ENCODE assay signal across 9 mouse cellular contexts in genomic region chr2:84736312-84737161, GRCm38 (mm10). TPM values are rescaled to one million over a fixed set of nuclear protein-coding genes. Genes with fewer than 3 reads are reported as not detected.
DNase-seq lines count a peak whose midpoint lies in the region; ATAC-seq lines count a peak whose summit lies in the region.
"Had no signal": no experiment of that assay in that cellular context is flagged by ENCODE, and none has a peak within 500 bp of the region (broad histone marks: within the 10 kb centered on the region; RNA-seq: fewer than 3 reads in every experiment).

No protein-coding gene starts in this region.

- 4% methylated on average over 27 of the region's 27 CpGs for WGBS in kidney, embryonic 14.5 days
- 3% methylated on average over 27 of the region's 27 CpGs for WGBS in forebrain, embryonic 15.5 days

- no peaks in the 10 kb centered on the region for H3K27me3 ChIP-seq in kidney, embryonic 14.5 days (ENCODE audit: control insufficient read depth, insufficient read depth, low read length)
- H3K27me3 ChIP-seq in forebrain, embryonic 15.5 days, result no peaks in the 10 kb centered on the region

- H3K4me1 ChIP-seq in kidney, embryonic 14.5 days (ENCODE audit: control insufficient read depth, insufficient read depth, low read length), result peaks cover 72% of the 10 kb centered on the region
- H3K4me1 ChIP-seq in forebrain, embryonic 15.5 days, result peaks cover 69% of the 10 kb centered on the region

- H3K36me3 ChIP-seq in kidney, embryonic 14.5 days (ENCODE audit: control insufficient read depth, insufficient read depth, low read length), result peaks cover 18% of the 10 kb centered on the region
- peaks cover 3% of the 10 kb centered on the region; the same call in 1 of the 2 replicates for H3K36me3 ChIP-seq in forebrain, embryonic 15.5 days

- no peak for ATAC-seq in kidney, embryonic 14.5 days (ENCODE audit: low FRiP score, low TSS enrichment)
- ATAC-seq in forebrain, embryonic 15.5 days (replicated peaks), result no peak
- no peak for ATAC-seq in megakaryocyte, adult 5-6 weeks (ENCODE audit: poor library complexity, severe bottlenecking)

- no peaks in the 10 kb centered on the region for H3K9me3 ChIP-seq in kidney, embryonic 14.5 days (ENCODE audit: control insufficient read depth, low read length)
- no peaks in the 10 kb centered on the region for H3K9me3 ChIP-seq in forebrain, embryonic 15.5 days

- DNase-seq in kidney, postnatal 36 days, result no peak
- DNase-seq in cerebellum, adult 9-11 months, result peak; percentile 66
- DNase-seq in mesoderm, embryonic 11.5 days (ENCODE audit: low read depth, low spot score), result peak; percentile 25
- DNase-seq in right cerebral cortex, postnatal 36 days (ENCODE audit: low spot score in 2 of 2), result no peak
- DNase-seq in lung, postnatal 10 days, result no peak

- H3K4me2 ChIP-seq in kidney, embryonic 14.5 days (replicated peaks; ENCODE audit: low read depth, low read length), result peak overlapping the region; percentile 31
- peak overlapping the region; percentile 75 for H3K4me2 ChIP-seq in forebrain, embryonic 15.5 days (replicated peaks)

- H3K4me3 ChIP-seq in kidney, embryonic 14.5 days (ENCODE audit: low read length), result 0 out of 2 replicates have a peak overlapping the region, but pooled peaks have one; percentile 1
- H3K4me3 ChIP-seq in forebrain, embryonic 15.5 days, result peak overlapping the region; percentile 69

- H3K9ac ChIP-seq in kidney, embryonic 14.5 days (ENCODE audit: low read depth, low read length), result no peak overlapping the region; the same call in 1 of the 2 replicates
- H3K9ac ChIP-seq in forebrain, embryonic 15.5 days (replicated peaks), result peak overlapping the region; percentile 36

- peak overlapping the region; percentile 71; the same call in 1 of the 2 replicates for H3K27ac ChIP-seq in kidney, embryonic 14.5 days (ENCODE audit: low read depth, low read length)
- H3K27ac ChIP-seq in forebrain, embryonic 15.5 days (replicated peaks), result no peak overlapping the region

RNA-seq across cellular contexts. Expression of gene Ypel4, which starts 2.7 kb away (rescaled TPM):
- polyA plus RNA-seq in kidney, embryonic 14.5 days (2014; fragmentation: Nextera tagmentation; extraction: Ambion mirVana), result 10.0 and 10.4 TPM in 2 replicates
- polyA plus RNA-seq in forebrain, embryonic 15.5 days (2015; fragmentation: Nextera tagmentation; extraction: Ambion mirVana), result 20.7 and 21.2 TPM in 2 replicates
- 0.16 and 0.82 TPM in 2 replicates for total RNA-seq in megakaryocyte, adult 5-6 weeks (2015)
- 0.40 and 0.69 TPM in 2 replicates for total RNA-seq in megakaryocyte, adult 5-6 weeks (2017)
- total RNA-seq: liver, adult 2 months had no signal

RNA-seq across cellular contexts. Expression of gene Gm19426, which starts 6.9 kb away (rescaled TPM):
- polyA plus RNA-seq in kidney, embryonic 14.5 days (2014; fragmentation: Nextera tagmentation; extraction: Ambion mirVana), result 5.6 and 14.9 TPM in 2 replicates
- polyA plus RNA-seq in forebrain, embryonic 15.5 days (2015; fragmentation: Nextera tagmentation; extraction: Ambion mirVana), result 5.6 TPM in 2 replicates
- not detected in 2 replicates for total RNA-seq in megakaryocyte, adult 5-6 weeks (2015)
- total RNA-seq in megakaryocyte, adult 5-6 weeks (2017), result not detected in 2 replicates

RNA-seq across cellular contexts. Expression of gene Clp1, which starts 9.4 kb away (rescaled TPM):
- 33.2 and 34.5 TPM in 2 replicates for polyA plus RNA-seq in kidney, embryonic 14.5 days (2014; fragmentation: Nextera tagmentation; extraction: Ambion mirVana)
- 30.1 and 30.4 TPM in 2 replicates for polyA plus RNA-seq in forebrain, embryonic 15.5 days (2015; fragmentation: Nextera tagmentation; extraction: Ambion mirVana)
- total RNA-seq in megakaryocyte, adult 5-6 weeks (2015), result 33.1 and 34.5 TPM in 2 replicates
- total RNA-seq in megakaryocyte, adult 5-6 weeks (2017), result 33.1 and 36.2 TPM in 2 replicates

RNA-seq across cellular contexts. Expression of gene Zdhhc5, which starts 21.6 kb away (rescaled TPM):
- 41.0 and 48.8 TPM in 2 replicates for polyA plus RNA-seq in kidney, embryonic 14.5 days (2014; fragmentation: Nextera tagmentation; extraction: Ambion mirVana)
- polyA plus RNA-seq in forebrain, embryonic 15.5 days (2015; fragmentation: Nextera tagmentation; extraction: Ambion mirVana), result 19.3 and 19.7 TPM in 2 replicates
- 39.8 and 42.7 TPM in 2 replicates for total RNA-seq in megakaryocyte, adult 5-6 weeks (2015)
- total RNA-seq in megakaryocyte, adult 5-6 weeks (2017), result 32.6 and 37.9 TPM in 2 replicates

RNA-seq across cellular contexts. Expression of gene Serping1, which starts 38.7 kb away (rescaled TPM):
- 81.7 and 85.8 TPM in 2 replicates for polyA plus RNA-seq in kidney, embryonic 14.5 days (2014; fragmentation: Nextera tagmentation; extraction: Ambion mirVana)
- 21.7 and 25.4 TPM in 2 replicates for polyA plus RNA-seq in forebrain, embryonic 15.5 days (2015; fragmentation: Nextera tagmentation; extraction: Ambion mirVana)
- 1.5 and 2.1 TPM in 2 replicates for total RNA-seq in megakaryocyte, adult 5-6 weeks (2015)
- 0.94 and 2.2 TPM in 2 replicates for total RNA-seq in megakaryocyte, adult 5-6 weeks (2017)

Comparison
In these comparisons a context has a peak if more than half of its experiments do, and no peak if none do; other contexts are left out.
1. DNase-seq: peak in cerebellum, adult 9-11 months (single experiment) and mesoderm, embryonic 11.5 days (single experiment); none in kidney, postnatal 36 days (0 of 2), right cerebral cortex, postnatal 36 days (0 of 2) and lung, postnatal 10 days (single experiment).